Mouse (Mus musculus) heart, embryonic 11.5 days (tissue): ENCODE results near the gene Cep57l1. TPM values are rescaled to one million over a fixed set of nuclear protein-coding genes. Genes with fewer than 3 reads are reported as not detected.

Experiments used
- ATAC-seq: fragments of 200-750 bp; cut with Nextera tagmentation; replicated peaks from 2 replicates; pipeline ENCODE4 v1.8.0; 2017; ENCODE audit warnings: moderate library complexity; ENCODE audit not compliant: insufficient number of reproducible peaks, low FRiP score, low TSS enrichment
- H3K27ac ChIP-seq: fragments of 300-500 bp; sonication (generic); 2 replicates; pipeline ENCODE4 v1.5.1; 2014; ENCODE audit warnings: mild to moderate bottlenecking, low read depth, low read length
- H3K27me3 ChIP-seq: fragments of 300-500 bp; sonication (generic); 2 replicates; pipeline ENCODE4 v1.6.1; 2014; ENCODE audit warnings: mild to moderate bottlenecking, low read length, mixed read lengths; ENCODE audit not compliant: control insufficient read depth, insufficient read depth
- H3K36me3 ChIP-seq: fragments of 300-500 bp; sonication (generic); 2 replicates; pipeline ENCODE4 v1.6.1; 2014; ENCODE audit warnings: mild to moderate bottlenecking, low read length, moderate library complexity, mixed read lengths; ENCODE audit not compliant: control insufficient read depth, insufficient read depth
- H3K4me1 ChIP-seq: fragments of 300-500 bp; sonication (generic); 2 replicates; pipeline ENCODE4 v1.6.1; 2014; ENCODE audit warnings: low read length; ENCODE audit not compliant: control insufficient read depth, insufficient read depth
- H3K4me2 ChIP-seq: fragments of 300-500 bp; sonication (generic); 2 replicates; pipeline ENCODE4 v1.6.1; 2014; ENCODE audit warnings: mild to moderate bottlenecking, moderate library complexity
- H3K4me3 ChIP-seq: fragments of 300-500 bp; sonication (generic); 2 replicates; pipeline ENCODE4 v1.5.1; 2014; ENCODE audit warnings: low read depth, low read length
- H3K9ac ChIP-seq: fragments of 300-500 bp; sonication (generic); 2 replicates; pipeline ENCODE4 v1.6.1; 2014; ENCODE audit warnings: mild to moderate bottlenecking, low read depth, low read length, moderate library complexity
- H3K9me3 ChIP-seq: fragments of 300-500 bp; sonication (generic); replicated peaks from 2 replicates; pipeline ENCODE4 v1.6.1; 2016; ENCODE audit warnings: low read length; ENCODE audit not compliant: control insufficient read depth
- WGBS: fragments of 180-500 bp; shearing (Covaris S2); extraction: QIAGEN DNeasy Blood & Tissue Kit; methylation state at CpG from one replicate; pipeline ENCODE4 v1.1.7; 2014; ENCODE audit not compliant: insufficient replicate concordance; 5-methylcytosine and 5-hydroxymethylcytosine counted together
- polyA plus RNA-seq: library from polyadenylated mRNA; unstranded; fragments of >200 nt; fragmentation: Nextera tagmentation; extraction: Ambion mirVana; gene quantifications from 2 replicates; pipeline ENCODE4 v1.2.1, GENCODE M21; 2014

Cep57l1 gene
- polyA plus RNA-seq, 1 experiment from 2014 or later: 22.8 TPM

DNA sequence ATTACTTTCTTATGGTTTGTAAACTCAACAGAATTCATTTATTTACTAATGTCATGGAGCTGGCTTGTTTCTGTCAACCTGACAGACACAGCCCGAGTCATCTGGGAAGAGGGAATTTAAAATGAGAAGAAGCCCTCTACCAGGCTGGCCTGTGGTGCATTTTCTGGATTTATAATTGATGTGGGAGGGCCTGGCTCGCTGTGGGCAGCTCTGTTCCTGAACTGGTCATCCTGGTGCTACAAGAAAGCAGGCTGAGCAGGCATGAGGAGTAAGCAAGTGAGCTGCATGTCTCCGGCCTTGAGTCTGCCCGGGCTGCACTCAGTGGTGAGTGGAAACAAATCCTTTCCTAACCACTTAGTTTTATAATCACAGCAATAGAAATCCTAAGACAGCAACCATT, 65.7 kb downstream of the Cep57l1 start:
- no peak overlapping the region for H3K9ac ChIP-seq
- no peaks in the 10 kb centered on the region for H3K4me1 ChIP-seq
- 83% methylated on average over 4 of the region's 4 CpGs for WGBS
- ATAC-seq: no peak
- no peak overlapping the region for H3K27ac ChIP-seq
- H3K4me2 ChIP-seq: no peak overlapping the region
- no peaks in the 10 kb centered on the region for H3K36me3 ChIP-seq
- H3K27me3 ChIP-seq: no peaks in the 10 kb centered on the region
- H3K9me3 ChIP-seq: no peaks in the 10 kb centered on the region
- H3K4me3 ChIP-seq: no peak overlapping the region

DNA sequence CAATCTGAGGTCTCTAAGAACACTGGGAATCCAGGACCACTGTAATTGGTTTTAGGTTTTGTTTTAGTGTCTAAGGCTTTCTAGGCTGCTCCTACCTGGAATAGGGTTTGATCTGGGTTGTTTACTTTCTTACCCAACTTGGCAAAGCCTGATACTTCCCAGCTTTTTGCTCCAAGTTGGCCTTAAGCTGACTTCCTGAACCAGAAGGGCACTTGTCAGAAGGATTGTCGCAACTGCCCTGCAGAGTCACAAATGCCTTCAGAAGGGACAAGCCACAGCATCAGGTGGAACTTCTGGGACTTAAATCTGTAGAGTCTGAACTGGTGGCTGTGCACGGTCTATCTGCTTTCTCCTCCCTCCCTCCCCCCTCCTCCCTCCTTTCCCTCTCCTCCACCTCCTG, 69.5 kb downstream of the Cep57l1 start:
- ATAC-seq: no peak
- H3K36me3 ChIP-seq: peaks cover 8% of the 10 kb centered on the region
- WGBS: 68% methylated on average over 2 of the region's 2 CpGs

DNA sequence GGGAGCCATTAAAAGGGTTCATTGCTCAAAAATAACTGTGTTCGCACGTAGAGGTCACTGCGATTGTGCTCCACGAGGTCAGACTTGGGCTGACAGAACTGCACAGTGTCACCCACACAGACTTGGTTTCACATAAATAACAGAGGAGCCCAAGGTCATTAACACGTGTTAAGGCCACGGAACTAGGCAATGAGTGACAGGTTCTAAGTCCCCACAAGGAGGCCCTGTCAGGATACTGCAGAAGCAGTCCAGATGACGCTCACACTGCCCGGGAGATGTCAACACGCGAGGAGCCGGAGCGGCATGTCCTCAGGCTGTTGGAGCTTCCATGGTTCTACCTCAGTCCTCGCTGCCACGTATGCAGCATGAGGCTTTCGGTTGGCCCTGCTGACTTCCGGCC, 72.4 kb downstream of the Cep57l1 start:
- 81% methylated on average over 16 of the region's 16 CpGs for WGBS
- no peaks in the 10 kb centered on the region for H3K9me3 ChIP-seq
- no peak overlapping the region for H3K4me3 ChIP-seq
- H3K27me3 ChIP-seq: no peaks in the 10 kb centered on the region
- no peaks in the 10 kb centered on the region for H3K4me1 ChIP-seq
- no peak for ATAC-seq
- no peak overlapping the region for H3K4me2 ChIP-seq
- no peak overlapping the region for H3K27ac ChIP-seq
- no peak overlapping the region for H3K9ac ChIP-seq
- H3K36me3 ChIP-seq: peaks cover 8% of the 10 kb centered on the region

More for the DNA sequence above, 69.5 kb downstream of the Cep57l1 start:
- no peak overlapping the region for H3K4me2 ChIP-seq
- no peaks in the 10 kb centered on the region for H3K9me3 ChIP-seq
- no peak overlapping the region for H3K4me3 ChIP-seq
- no peaks in the 10 kb centered on the region for H3K27me3 ChIP-seq
- H3K9ac ChIP-seq: no peak overlapping the region
- no peaks in the 10 kb centered on the region for H3K4me1 ChIP-seq
- no peak overlapping the region for H3K27ac ChIP-seq

DNA sequence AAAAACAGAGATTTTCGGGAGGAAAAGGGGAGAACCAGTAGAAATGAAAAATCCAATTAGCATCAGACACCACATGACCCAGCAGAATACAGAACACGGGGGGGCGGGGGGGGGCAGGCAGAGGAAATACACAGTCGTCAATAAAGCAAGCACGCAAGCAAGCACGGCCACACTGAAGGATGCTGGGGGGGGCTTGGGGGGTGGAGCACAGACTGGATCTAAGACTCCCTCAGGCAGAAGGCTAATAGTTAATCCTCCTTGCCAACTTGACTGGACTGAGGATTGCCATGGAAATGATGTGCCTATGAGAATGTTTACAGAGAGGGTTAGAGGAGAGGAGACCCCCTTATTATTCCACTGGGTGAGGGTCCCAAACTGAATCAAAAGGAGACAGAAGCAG, 74.3 kb downstream of the Cep57l1 start:
- H3K27me3 ChIP-seq: no peaks in the 10 kb centered on the region
- H3K4me1 ChIP-seq: no peaks in the 10 kb centered on the region
- 82% methylated on average over 6 of the region's 6 CpGs for WGBS
- no peaks in the 10 kb centered on the region for H3K9me3 ChIP-seq
- H3K36me3 ChIP-seq: peaks cover 8% of the 10 kb centered on the region
- H3K27ac ChIP-seq: no peak overlapping the region
- H3K4me2 ChIP-seq: no peak overlapping the region
- no peak overlapping the region for H3K9ac ChIP-seq
- ATAC-seq: no peak
- H3K4me3 ChIP-seq: no peak overlapping the region

DNA sequence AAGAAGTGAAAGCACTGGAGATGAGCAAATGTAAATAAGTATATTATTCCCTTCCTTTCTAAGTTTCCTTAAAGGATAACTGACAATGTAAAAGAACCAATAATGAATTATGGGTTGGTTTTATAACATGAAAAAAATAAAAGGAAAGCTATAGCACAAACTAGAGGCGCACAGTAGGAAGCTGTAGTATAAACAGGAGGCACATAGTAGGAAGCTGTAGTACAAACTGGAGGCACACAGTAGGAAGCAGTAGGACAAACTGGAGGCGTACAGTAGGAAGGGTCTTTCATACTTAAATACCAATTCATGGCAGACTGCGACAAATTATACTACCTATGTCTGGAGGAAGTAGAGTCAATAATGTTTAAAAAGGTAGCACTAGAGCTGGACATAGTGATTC, 76.5 kb downstream of the Cep57l1 start:
- ATAC-seq: no peak
- H3K4me2 ChIP-seq: no peak overlapping the region
- H3K9ac ChIP-seq: no peak overlapping the region
- H3K27me3 ChIP-seq: no peaks in the 10 kb centered on the region
- no peaks in the 10 kb centered on the region for H3K4me1 ChIP-seq
- 96% methylated on average over 3 of the region's 3 CpGs for WGBS
- H3K9me3 ChIP-seq: no peaks in the 10 kb centered on the region
- no peak overlapping the region for H3K4me3 ChIP-seq
- peaks cover 11% of the 10 kb centered on the region for H3K36me3 ChIP-seq
- H3K27ac ChIP-seq: no peak overlapping the region

DNA sequence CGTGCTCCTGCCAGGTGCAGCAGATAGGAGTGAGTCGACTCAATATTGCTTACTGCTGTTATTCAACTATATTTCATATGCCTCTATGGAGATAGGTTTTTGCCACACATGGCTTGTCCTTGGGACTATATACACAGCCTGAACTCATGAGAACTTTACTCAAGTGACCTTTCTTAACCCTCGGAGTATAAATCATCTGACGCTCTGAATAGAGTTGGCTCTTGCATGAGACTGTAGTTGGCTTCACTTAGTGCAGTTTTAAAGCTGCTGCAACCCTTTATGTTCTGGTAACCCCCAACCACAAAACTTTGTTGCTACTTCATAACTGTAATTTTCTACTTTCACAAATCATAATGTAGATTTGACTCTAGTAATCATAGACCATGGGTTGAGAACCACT, 77.7 kb downstream of the Cep57l1 start:
- WGBS: 91% methylated on average over 4 of the region's 4 CpGs
- Histone ChIP-seq H3K4me2 (no peak overlapping the region), H3K4me1 (no peaks in the 10 kb centered on the region), H3K9ac (no peak overlapping the region), H3K36me3 (peaks cover 10% of the 10 kb centered on the region), H3K27me3 (no peaks in the 10 kb centered on the region), H3K4me3 (no peak overlapping the region), H3K27ac (no peak overlapping the region), H3K9me3 (peaks cover 3% of the 10 kb centered on the region)
- ATAC-seq: no peak

DNA sequence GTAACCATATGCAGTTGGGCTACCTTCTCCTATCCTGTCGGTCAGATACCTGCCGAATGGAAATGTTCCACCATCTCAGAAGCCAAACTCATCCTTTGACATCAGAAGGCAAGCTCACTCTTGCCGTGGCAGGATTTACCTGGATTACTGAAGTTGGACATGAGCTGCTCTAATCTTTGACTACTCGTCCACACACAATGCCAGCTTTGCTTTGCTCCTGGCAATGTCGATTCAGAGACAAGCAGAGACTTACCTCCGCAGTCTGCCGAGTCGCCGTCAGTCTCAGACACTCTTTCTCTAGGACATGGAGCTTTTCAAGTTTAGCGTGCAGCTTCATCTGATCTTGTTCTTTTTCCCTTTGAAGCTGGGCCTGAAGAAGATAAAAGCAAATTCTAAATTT, 78.9 kb downstream of the Cep57l1 start:
- 80% methylated on average over 10 of the region's 10 CpGs for WGBS
- no peak for ATAC-seq
- H3K27me3 ChIP-seq: no peaks in the 10 kb centered on the region

DNA sequence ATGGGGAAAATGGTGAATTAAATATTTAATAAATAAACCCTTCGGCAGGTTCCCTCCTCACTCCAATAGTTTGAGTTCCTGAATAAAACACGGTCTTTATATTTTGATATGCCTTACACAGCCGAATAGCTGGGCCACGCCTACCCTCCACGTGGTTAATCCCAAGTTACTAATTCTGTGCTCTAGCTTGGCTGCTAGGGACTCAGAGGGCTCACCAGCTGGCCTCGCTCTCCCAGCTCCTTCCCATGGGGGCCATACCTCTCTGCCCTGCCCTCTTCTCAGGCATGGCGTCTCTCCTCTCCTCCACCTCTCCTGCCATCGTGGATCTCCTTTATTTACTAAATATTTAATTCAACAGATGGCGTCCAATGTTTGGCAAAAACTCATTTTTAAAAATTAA, 83.5 kb downstream of the Cep57l1 start:
- 85% methylated on average over 9 of the region's 9 CpGs for WGBS
- Histone ChIP-seq H3K36me3 (peaks cover 6% of the 10 kb centered on the region), H3K9ac (no peak overlapping the region), H3K27ac (no peak overlapping the region), H3K4me3 (no peak overlapping the region), H3K27me3 (no peaks in the 10 kb centered on the region), H3K4me1 (no peaks in the 10 kb centered on the region), H3K9me3 (peaks cover 3% of the 10 kb centered on the region), H3K4me2 (no peak overlapping the region)
- no peak for ATAC-seq

More for the DNA sequence above, 78.9 kb downstream of the Cep57l1 start:
- H3K4me2 ChIP-seq: no peak overlapping the region
- peaks cover 3% of the 10 kb centered on the region for H3K9me3 ChIP-seq
- peaks cover 6% of the 10 kb centered on the region for H3K36me3 ChIP-seq
- H3K9ac ChIP-seq: no peak overlapping the region
- no peak overlapping the region for H3K27ac ChIP-seq
- no peak overlapping the region for H3K4me3 ChIP-seq
- H3K4me1 ChIP-seq: no peaks in the 10 kb centered on the region

DNA sequence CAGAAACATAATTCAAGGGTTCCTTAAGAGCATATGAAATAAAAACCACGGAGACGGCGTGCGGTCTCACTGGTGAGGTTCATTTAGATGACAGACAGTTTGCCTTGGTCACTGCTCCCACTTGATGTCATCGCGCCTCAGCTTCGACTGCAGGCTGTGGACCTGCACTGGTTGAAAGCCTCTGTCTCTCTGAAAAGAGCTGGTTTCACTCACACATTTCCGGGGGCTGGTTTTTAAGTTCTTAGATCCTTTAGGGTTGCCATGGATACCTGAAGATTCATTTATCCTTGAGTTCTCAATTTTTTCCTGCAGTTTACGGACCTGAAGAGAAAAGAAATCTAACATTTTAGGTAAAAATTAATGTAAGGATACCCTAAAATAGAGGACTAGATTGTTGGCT, 90.1 kb downstream of the Cep57l1 start:
- Histone ChIP-seq H3K4me2 (no peak overlapping the region), H3K4me1 (no peaks in the 10 kb centered on the region), H3K4me3 (no peak overlapping the region), H3K9me3 (no peaks in the 10 kb centered on the region), H3K27ac (no peak overlapping the region), H3K9ac (no peak overlapping the region), H3K36me3 (no peaks in the 10 kb centered on the region), H3K27me3 (no peaks in the 10 kb centered on the region)
- WGBS: 87% methylated on average over 9 of the region's 9 CpGs
- ATAC-seq: no peak
